Mouse (Mus musculus) liver (tissue): ENCODE results near the gene Fpgt.

ENCODE experiments used
- DNase-seq: peaks from one replicate; pipeline ENCODE4 v3.0.0-alpha.2; 2020; ENCODE audit warnings: mixed read lengths

Fpgt gene

GRCm38 (mm10) chr3:155093116-155093956 lies at the start of gene Fpgt, which contains the start of gene Lrriq3:
Gene Fpgt (minus strand): TSS chr3:155093403.
Gene Lrriq3 (plus strand): TSS chr3:155093434.
- DNase-seq, result peak; percentile 92

GRCm38 (mm10) chr3:155141047-155141446 lies 47.8 kb upstream of the Fpgt start:
- DNase-seq, result no peak

- DNase-seq, result no peak
These were observed 44.5 kb upstream of the Fpgt start for GRCm38 (mm10) chr3:155137737-155138136.

GRCm38 (mm10) chr3:155105957-155106356 lies 12.8 kb upstream of the Fpgt start:
- no peak for DNase-seq

- no peak for DNase-seq
These were observed 6.1 kb upstream of the Fpgt start for GRCm38 (mm10) chr3:155099266-155099665.

DNA sequence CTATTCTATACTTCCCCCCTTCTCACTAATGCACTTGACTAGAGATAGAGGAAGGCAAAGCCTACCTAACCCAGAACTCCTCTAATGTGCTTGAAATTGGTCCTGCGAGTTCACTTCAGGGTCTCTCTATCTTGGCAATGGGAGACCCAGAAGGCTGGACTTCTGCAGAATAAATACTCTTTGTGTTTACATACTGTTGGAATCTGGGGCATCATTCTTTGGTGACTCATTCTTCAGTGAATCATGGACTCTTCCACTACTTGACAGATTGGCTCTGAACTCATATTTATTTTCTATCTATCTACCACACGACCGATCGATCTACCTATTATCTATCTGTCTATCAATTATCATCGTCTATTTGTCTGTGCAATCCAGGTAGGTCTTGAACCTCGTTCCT lies 1.1 kb downstream of the Fpgt start:
- no peak for DNase-seq

- no peak for DNase-seq
These were observed 15.3 kb downstream of the Fpgt start for GRCm38 (mm10) chr3:155077908-155078307.

- no peak for DNase-seq
These were observed 33.8 kb downstream of the Fpgt start for GRCm38 (mm10) chr3:155059449-155059822.

- no peak for DNase-seq
These were observed 34.3 kb downstream of the Fpgt start for GRCm38 (mm10) chr3:155058800-155059448.

GRCm38 (mm10) chr3:155057566-155057965 lies 35.6 kb downstream of the Fpgt start:
- no peak for DNase-seq

GRCm38 (mm10) chr3:155056606-155057005 lies 36.6 kb downstream of the Fpgt start:
- DNase-seq, result no peak

- DNase-seq, result no peak
These were observed 37.8 kb downstream of the Fpgt start, which contains the start of gene Tnni3k for GRCm38 (mm10) chr3:155055231-155055916. Gene Tnni3k (minus strand): TSS chr3:155055407.

GRCm38 (mm10) chr3:155053189-155053588 lies 40.0 kb downstream of the Fpgt start:
- DNase-seq, result no peak

- DNase-seq, result no peak
These were observed 41.2 kb downstream of the Fpgt start for GRCm38 (mm10) chr3:155052021-155052420.

- no peak for DNase-seq
These were observed 54.0 kb downstream of the Fpgt start for GRCm38 (mm10) chr3:155039012-155039836.
